Mouse (Mus musculus) forebrain, postnatal 0 days (tissue): ENCODE measurements around the gene Pgls. TPM values are rescaled to one million over a fixed set of nuclear protein-coding genes. Genes with fewer than 3 reads are reported as not detected.

Experiments
- ATAC-seq: fragments of 200-750 bp; cut with Nextera tagmentation; 2 replicates; pipeline ENCODE4 v1.8.0; 2017; ENCODE audit warnings: mild to moderate bottlenecking, moderate library complexity
- DNase-seq: peaks from one replicate; pipeline ENCODE4 v3.0.0-alpha.2; 2015
- H3K27ac ChIP-seq: fragments of 300-500 bp; sonication (generic); 2 replicates; pipeline ENCODE4 v1.5.1; 2014; ENCODE audit warnings: low read depth, mild to moderate bottlenecking, antibody characterized with exemption, low read length, moderate library complexity, mixed read lengths
- H3K27me3 ChIP-seq: fragments of 300-500 bp; sonication (generic); 2 replicates; pipeline ENCODE4 v1.6.1; 2014; ENCODE audit warnings: mild to moderate bottlenecking, low read length, mixed read lengths; ENCODE audit not compliant: insufficient read depth
- H3K36me3 ChIP-seq: fragments of 300-500 bp; sonication (generic); 2 replicates; pipeline ENCODE4 v1.6.1; 2014; ENCODE audit warnings: mild to moderate bottlenecking, moderate library complexity; ENCODE audit not compliant: insufficient read depth
- H3K4me1 ChIP-seq: fragments of 300-500 bp; sonication (generic); 2 replicates; pipeline ENCODE4 v1.6.1; 2014; ENCODE audit warnings: antibody characterized with exemption; ENCODE audit not compliant: insufficient read depth
- H3K4me2 ChIP-seq: fragments of 300-500 bp; sonication (generic); 2 replicates; pipeline ENCODE4 v1.6.1; 2014; ENCODE audit warnings: low read depth, mild to moderate bottlenecking, moderate library complexity
- H3K4me3 ChIP-seq: fragments of 300-500 bp; sonication (generic); 2 replicates; pipeline ENCODE4 v1.5.1; 2014; ENCODE audit warnings: low read depth, low read length, mixed read lengths
- H3K9ac ChIP-seq: fragments of 300-500 bp; sonication (generic); 2 replicates; pipeline ENCODE4 v1.6.1; 2014; ENCODE audit warnings: mild to moderate bottlenecking
- H3K9me3 ChIP-seq: fragments of 300-500 bp; sonication (generic); 2 replicates; pipeline ENCODE4 v1.6.1; 2016; ENCODE audit warnings: low read length
- CTCF ChIP-seq: sonication (generic); IDR thresholded peaks from 2 replicates; pipeline ENCODE4 v1.5.1; 2016; ENCODE audit warnings: antibody characterized with exemption, control low read depth, low read depth
- WGBS: fragments of 180-500 bp; shearing (Covaris S2); extraction: QIAGEN DNeasy Blood & Tissue Kit; methylation state at CpG from one replicate; pipeline ENCODE4 v1.1.7; 2014; 5-methylcytosine and 5-hydroxymethylcytosine counted together
- polyA plus RNA-seq: library from polyadenylated mRNA; unstranded; fragments of >200 nt; fragmentation: Nextera tagmentation; extraction: Ambion mirVana; gene quantifications from 2 replicates; pipeline ENCODE4 v1.2.1, GENCODE M21; 2015
- total RNA-seq: library from RNA; depleted of rRNA; stranded (reverse); fragments of >200 nt; gene quantifications from 2 replicates; pipeline ENCODE4 v1.2.3, GENCODE M21; 2014

The Pgls gene
- total and polyA plus RNA-seq, 2 experiments from 2014 or later = 248 to 262 TPM

DNA sequence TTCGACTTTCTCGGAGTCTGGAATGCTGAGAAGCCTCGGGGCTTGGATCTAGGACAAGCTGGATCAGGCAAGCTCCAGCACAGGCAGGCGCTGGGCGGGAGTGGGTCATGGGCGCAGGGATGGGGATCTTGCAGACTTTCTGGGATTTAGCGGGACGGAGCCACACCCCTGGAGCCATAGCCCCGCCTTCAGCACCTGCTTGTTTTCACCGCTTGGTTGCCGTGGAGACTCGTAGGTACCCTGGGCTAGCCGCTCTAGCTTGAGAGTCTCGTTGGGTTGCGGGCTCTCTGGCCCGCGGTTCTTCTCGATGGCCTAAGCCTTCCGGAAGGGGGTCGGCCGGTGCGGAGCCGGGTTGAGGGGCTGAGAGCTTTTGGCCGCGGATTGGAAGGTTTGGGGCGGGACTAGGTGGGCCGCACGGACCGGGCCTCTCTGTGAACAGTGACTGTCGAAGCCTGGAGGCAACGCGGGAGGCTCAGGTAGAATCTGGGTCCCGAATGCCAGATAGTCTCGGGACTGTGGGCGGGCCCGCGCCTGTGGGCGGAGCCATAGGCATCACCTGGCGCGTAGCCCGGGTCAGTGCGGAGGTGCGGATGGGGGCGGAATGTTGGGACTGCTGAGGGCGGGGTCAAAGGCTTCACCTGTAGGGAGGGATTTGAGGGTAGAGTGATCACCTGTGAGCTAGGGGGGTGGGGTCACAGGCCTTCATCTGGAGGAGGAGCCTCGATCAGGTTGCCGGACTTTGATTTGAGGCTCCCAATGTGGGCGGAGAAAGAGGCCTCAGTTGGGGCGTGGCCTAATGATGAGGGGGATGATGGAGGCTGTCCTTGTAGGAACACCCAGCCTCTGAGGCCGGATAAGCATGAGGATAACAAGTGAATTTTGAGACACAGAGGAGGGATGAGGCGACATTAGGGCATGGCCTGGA, 22.3 kb upstream of the Pgls start:
- Histone ChIP-seq H3K9ac (peak overlapping the region; percentile 71), H3K9me3 (no peaks in the 10 kb centered on the region), H3K27ac (peak overlapping the region; percentile 87), H3K4me1 (peaks cover 7% of the 10 kb centered on the region; the same call in 1 of the 2 replicates), H3K36me3 (no peaks in the 10 kb centered on the region; the same call in 1 of the 2 replicates), H3K4me2 (peak overlapping the region; percentile 75), H3K4me3 (peak overlapping the region; percentile 73), H3K27me3 (no peaks in the 10 kb centered on the region)
- DNase-seq (peak; percentile 96), ATAC-seq (peak; percentile 76)
- TF ChIP-seq CTCF = no peak
- WGBS = 2% methylated on average over 51 of the region's 51 CpGs

DNA sequence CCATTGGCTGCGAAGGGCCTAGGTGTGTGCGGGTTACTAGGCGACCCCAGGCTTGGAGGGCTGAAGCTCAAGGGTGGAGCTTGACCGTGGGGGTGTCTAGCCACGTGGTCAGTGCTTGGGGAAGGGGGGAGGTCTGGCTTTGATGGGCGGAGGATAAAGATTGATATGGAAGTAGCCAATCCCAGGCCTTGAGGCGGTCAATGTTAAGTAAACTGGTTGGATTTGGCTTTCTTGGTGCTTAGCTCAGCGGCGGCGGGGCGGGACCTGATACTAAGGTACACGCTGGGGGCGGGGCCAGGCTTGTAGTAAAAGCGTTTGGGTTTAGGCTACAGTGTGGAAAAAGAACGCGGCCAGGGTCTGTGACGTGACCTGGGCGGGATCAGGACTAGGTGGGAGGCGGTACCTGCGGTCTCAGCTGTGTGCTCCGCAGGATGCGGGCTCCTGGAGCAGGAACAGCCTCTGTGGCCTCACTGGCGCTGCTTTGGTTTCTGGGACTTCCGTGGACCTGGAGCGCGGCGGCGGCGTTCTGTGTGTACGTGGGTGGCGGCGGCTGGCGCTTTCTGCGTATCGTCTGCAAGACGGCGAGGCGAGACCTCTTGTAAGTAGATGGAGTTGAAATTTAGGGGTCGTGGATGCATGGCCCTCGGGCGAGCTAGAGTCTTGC, 21.6 kb upstream of the Pgls start:
- peaks cover 7% of the 10 kb centered on the region; the same call in 1 of the 2 replicates for H3K4me1 ChIP-seq
- DNase-seq (peak; percentile 96), ATAC-seq (peak; percentile 87)
- H3K27ac ChIP-seq = peak overlapping the region; percentile 87
- H3K9ac ChIP-seq = peak overlapping the region; percentile 71
- H3K36me3 ChIP-seq = no peaks in the 10 kb centered on the region; the same call in 1 of the 2 replicates
- peak overlapping the region; percentile 73 for H3K4me3 ChIP-seq
- WGBS = under 1% methylated on average over 41 of the region's 41 CpGs
- H3K27me3 ChIP-seq = no peaks in the 10 kb centered on the region
- TF ChIP-seq CTCF = no peak; the same call in 1 of the 2 replicates
- H3K4me2 ChIP-seq = peak overlapping the region; percentile 75
- H3K9me3 ChIP-seq = no peaks in the 10 kb centered on the region

DNA sequence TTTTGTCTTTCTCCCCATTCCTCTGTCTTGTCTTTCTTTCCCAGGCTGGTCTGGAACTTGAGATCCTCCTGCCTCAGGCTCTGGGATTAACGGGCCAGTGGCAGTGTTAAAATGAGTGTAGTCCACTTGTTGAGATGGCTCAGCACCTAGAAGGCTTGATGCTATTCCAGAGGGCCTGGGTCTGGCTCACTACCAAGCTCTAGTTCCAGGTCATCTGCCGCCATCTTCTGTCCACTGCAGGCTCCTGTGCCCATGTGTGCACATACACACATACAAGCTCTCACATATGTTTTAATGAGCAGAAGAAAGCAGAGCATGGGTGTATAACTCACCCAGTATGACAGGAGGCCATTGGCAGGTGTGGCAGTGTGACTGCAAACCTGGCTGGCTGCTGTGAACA, 19.9 kb upstream of the Pgls start:
- no peak for ATAC-seq

DNA sequence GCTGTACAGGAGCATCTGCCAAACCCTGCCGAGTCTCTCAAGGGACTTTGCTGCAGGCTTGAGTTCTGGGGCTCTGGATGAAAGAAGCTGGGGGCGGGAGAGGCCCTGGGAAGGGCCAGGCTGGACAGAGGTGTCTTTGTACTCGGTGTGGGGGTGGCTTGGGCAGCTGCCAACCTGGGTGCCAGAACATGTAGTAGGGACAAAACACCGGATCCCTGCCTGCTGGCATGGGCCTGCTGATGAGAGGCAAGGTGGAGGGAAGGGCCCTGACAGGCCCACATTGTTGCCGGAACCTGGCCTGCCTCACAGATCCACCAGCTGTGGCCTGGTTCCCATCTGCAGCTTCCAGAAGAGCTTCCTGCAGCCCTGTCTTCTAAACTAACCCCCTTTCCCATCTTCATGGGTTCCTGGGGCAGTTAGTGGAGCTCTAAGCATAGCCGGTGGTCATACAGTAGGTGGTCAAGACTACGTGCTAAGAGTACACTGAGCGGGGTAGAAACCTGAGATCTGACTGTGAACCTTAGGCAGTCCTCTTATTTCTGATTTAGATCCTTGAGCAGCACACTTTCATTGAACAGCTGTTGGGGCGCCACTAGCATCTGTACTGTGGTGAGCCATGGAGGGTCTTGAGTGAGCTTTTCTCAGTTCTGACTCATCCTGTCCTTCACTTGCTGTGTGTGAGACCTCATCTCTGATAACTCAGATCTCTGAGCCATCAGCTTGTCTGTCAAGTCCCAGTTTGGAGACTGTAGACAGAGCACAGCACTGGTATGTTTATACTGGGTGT, 18.9 kb upstream of the Pgls start:
- H3K4me3 ChIP-seq = no peak overlapping the region; the same call in 1 of the 2 replicates
- peak overlapping the region; percentile 25; the same call in 1 of the 2 replicates for H3K4me2 ChIP-seq
- ATAC-seq (peak; percentile 1; the same call in 1 of the 2 replicates), DNase-seq (peak; percentile 77)
- no peak overlapping the region for H3K9ac ChIP-seq
- H3K27ac ChIP-seq = peak overlapping the region; percentile 66
- no peaks in the 10 kb centered on the region for H3K27me3 ChIP-seq
- 38% methylated on average over 9 of the region's 9 CpGs for WGBS
- peaks cover 7% of the 10 kb centered on the region; the same call in 1 of the 2 replicates for H3K4me1 ChIP-seq
- no peaks in the 10 kb centered on the region for H3K9me3 ChIP-seq
- TF ChIP-seq CTCF = no peak
- H3K36me3 ChIP-seq = no peaks in the 10 kb centered on the region; the same call in 1 of the 2 replicates

More for the DNA sequence above, 19.9 kb upstream of the Pgls start:
- WGBS = 65% methylated on average over 2 of the region's 2 CpGs
- peaks cover 7% of the 10 kb centered on the region; the same call in 1 of the 2 replicates for H3K4me1 ChIP-seq
- TF ChIP-seq CTCF = no peak
- H3K9ac ChIP-seq = no peak overlapping the region
- H3K4me3 ChIP-seq = no peak overlapping the region
- H3K4me2 ChIP-seq = peak overlapping the region; percentile 75; the same call in 1 of the 2 replicates
- no peak for DNase-seq
- H3K9me3 ChIP-seq = no peaks in the 10 kb centered on the region
- H3K36me3 ChIP-seq = no peaks in the 10 kb centered on the region; the same call in 1 of the 2 replicates
- H3K27me3 ChIP-seq = no peaks in the 10 kb centered on the region
- H3K27ac ChIP-seq = peak overlapping the region; percentile 66; the same call in 1 of the 2 replicates

DNA sequence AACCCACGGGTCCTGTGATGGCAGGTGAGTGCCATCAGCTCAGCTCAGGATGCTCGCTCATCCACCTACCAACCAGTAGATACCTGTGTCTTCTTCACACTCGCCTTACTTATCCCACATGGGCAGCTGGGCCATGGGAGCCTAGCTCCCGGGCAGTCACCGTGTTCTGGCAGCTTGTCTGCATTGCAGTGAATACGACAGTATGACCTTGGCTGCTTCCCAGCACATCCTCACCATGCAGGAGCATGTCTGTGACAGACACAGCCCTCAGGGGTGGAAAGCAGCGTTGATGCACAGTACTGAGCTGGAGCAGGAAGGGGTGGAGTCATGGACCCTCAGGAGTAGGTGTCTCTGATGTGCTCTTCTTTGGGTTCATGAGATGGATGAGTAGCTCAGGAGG, 17.6 kb upstream of the Pgls start:
- WGBS = 68% methylated on average over 7 of the region's 7 CpGs
- H3K27ac ChIP-seq = no peak overlapping the region
- H3K9ac ChIP-seq = no peak overlapping the region
- no peaks in the 10 kb centered on the region for H3K27me3 ChIP-seq
- DNase-seq = no peak
- TF ChIP-seq CTCF = no peak
- no peaks in the 10 kb centered on the region for H3K9me3 ChIP-seq
- ATAC-seq = no peak
- no peak overlapping the region for H3K4me2 ChIP-seq
- H3K4me1 ChIP-seq = no peaks in the 10 kb centered on the region
- H3K36me3 ChIP-seq = no peaks in the 10 kb centered on the region; the same call in 1 of the 2 replicates
- H3K4me3 ChIP-seq = no peak overlapping the region

DNA sequence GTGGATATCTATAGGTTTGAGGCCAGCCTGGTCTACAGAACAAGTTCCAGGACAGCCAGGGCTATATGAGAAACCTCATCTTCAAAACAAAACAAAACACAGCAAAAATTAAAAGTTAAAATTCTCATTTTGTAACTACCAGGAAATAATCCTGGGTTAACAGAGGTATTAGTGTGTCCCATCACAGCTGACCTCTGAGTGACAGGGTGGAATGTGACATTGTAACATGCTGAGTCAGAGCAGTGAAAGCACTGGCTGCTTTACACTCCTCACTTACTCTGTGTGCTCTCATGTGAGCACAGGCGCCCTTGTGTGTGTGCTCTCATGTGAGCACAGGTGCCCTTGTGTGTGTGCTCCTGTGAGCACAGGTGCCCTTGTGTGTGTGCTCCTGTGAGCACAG, 17.0 kb upstream of the Pgls start:
- no peaks in the 10 kb centered on the region for H3K4me1 ChIP-seq
- no peak overlapping the region for H3K4me2 ChIP-seq
- ATAC-seq (no peak), DNase-seq (no peak)
- WGBS = 77% methylated on average over 1 of the region's 1 CpGs
- H3K4me3 ChIP-seq = no peak overlapping the region
- no peak for TF ChIP-seq CTCF
- H3K27ac ChIP-seq = no peak overlapping the region
- H3K9ac ChIP-seq = no peak overlapping the region
- no peaks in the 10 kb centered on the region; the same call in 1 of the 2 replicates for H3K36me3 ChIP-seq
- no peaks in the 10 kb centered on the region for H3K27me3 ChIP-seq
- H3K9me3 ChIP-seq = no peaks in the 10 kb centered on the region
